Comparison of ENCODE assay signal across 12 mouse cellular contexts in genomic region chr17:84873554-84873953, GRCm38 (mm10).
A peak's percentile ranks its signal among the peaks of the same experiment; 100 is the strongest.
DNase-seq lines count a peak whose midpoint lies in the region; ATAC-seq lines count a peak whose summit lies in the region.
"Had no signal": no experiment of that assay in that cellular context is flagged by ENCODE, and none has a peak within 500 bp of the region (broad histone marks: within the 10 kb centered on the region; RNA-seq: fewer than 3 reads in every experiment).

No protein-coding gene starts in this region.

- H3K27ac ChIP-seq in midbrain, embryonic 11.5 days (ENCODE audit: low read depth, low read length) = no peak overlapping the region
- no peak overlapping the region for H3K27ac ChIP-seq in midbrain, embryonic 15.5 days
- H3K27ac ChIP-seq in limb, embryonic 10.5 days = no peak overlapping the region
- H3K27ac ChIP-seq: forebrain, embryonic 10.5 days; heart, embryonic 15.5 days; intestine, embryonic 15.5 days had no signal

- peak; percentile 61 for DNase-seq in cerebellum, adult 9-11 months
- no peak for DNase-seq in cerebellum, adult 8-10 months
- DNase-seq in midbrain, embryonic 11.5 days (ENCODE audit: low spot score, missing footprints) = peak; percentile 39
- DNase-seq in heart, postnatal 36 days = peak; percentile 34 to 55
- DNase-seq in kidney, postnatal 4 days = peak; percentile 47 to 70
- DNase-seq in limb, embryonic 10.5 days (ENCODE audit: low spot score) = no peak
- no peak for DNase-seq in spleen, postnatal 36 days (ENCODE audit: low spot score in 2 of 2)
- DNase-seq: thymus, postnatal 36 days had no signal

- H3K4me2 ChIP-seq in midbrain, embryonic 11.5 days = no peak overlapping the region
- H3K4me2 ChIP-seq in midbrain, embryonic 15.5 days = no peak overlapping the region
- H3K4me2 ChIP-seq: heart, embryonic 15.5 days; intestine, embryonic 15.5 days had no signal

- no peaks in the 10 kb centered on the region for H3K36me3 ChIP-seq in midbrain, embryonic 11.5 days (ENCODE audit: control insufficient read depth, insufficient read depth, low read length)
- no peaks in the 10 kb centered on the region for H3K36me3 ChIP-seq in midbrain, embryonic 15.5 days (replicated peaks)
- H3K36me3 ChIP-seq in limb, embryonic 10.5 days = no peaks in the 10 kb centered on the region
- H3K36me3 ChIP-seq: forebrain, embryonic 10.5 days; heart, embryonic 15.5 days; intestine, embryonic 15.5 days had no signal

- no peaks in the 10 kb centered on the region for H3K27me3 ChIP-seq in midbrain, embryonic 11.5 days (ENCODE audit: control insufficient read depth, insufficient read depth, low read length)
- no peaks in the 10 kb centered on the region for H3K27me3 ChIP-seq in midbrain, embryonic 15.5 days (replicated peaks)
- H3K27me3 ChIP-seq in limb, embryonic 10.5 days (ENCODE audit: low read depth, poor library complexity, severe bottlenecking) = no peaks in the 10 kb centered on the region
- H3K27me3 ChIP-seq: heart, embryonic 15.5 days; intestine, embryonic 15.5 days had no signal

- no peak overlapping the region for H3K9ac ChIP-seq in midbrain, embryonic 11.5 days (ENCODE audit: low read length)
- H3K9ac ChIP-seq in midbrain, embryonic 15.5 days = no peak overlapping the region
- H3K9ac ChIP-seq: heart, embryonic 15.5 days; intestine, embryonic 15.5 days had no signal

- no peaks in the 10 kb centered on the region; the same call in 1 of the 2 replicates for H3K4me1 ChIP-seq in midbrain, embryonic 11.5 days (ENCODE audit: control insufficient read depth, insufficient read depth, low read length)
- 0 out of 2 replicates have a peak, but pooled peaks cover 2% of the 10 kb centered on the region for H3K4me1 ChIP-seq in midbrain, embryonic 15.5 days
- H3K4me1 ChIP-seq in limb, embryonic 10.5 days = no peaks in the 10 kb centered on the region
- H3K4me1 ChIP-seq: intestine, embryonic 15.5 days had no signal

- H3K4me3 ChIP-seq in midbrain, embryonic 11.5 days (ENCODE audit: low read depth, low read length) = no peak overlapping the region
- H3K4me3 ChIP-seq in midbrain, embryonic 15.5 days = no peak overlapping the region
- H3K4me3 ChIP-seq in limb, embryonic 10.5 days = no peak overlapping the region
- H3K4me3 ChIP-seq: forebrain, embryonic 10.5 days; heart, embryonic 15.5 days; intestine, embryonic 15.5 days had no signal

- no peak for ATAC-seq in midbrain, embryonic 11.5 days (ENCODE audit: low FRiP score)
- no peak for ATAC-seq in midbrain, embryonic 15.5 days (replicated peaks)
- ATAC-seq: intestine, embryonic 15.5 days had no signal

- H3K9me3 ChIP-seq in midbrain, embryonic 11.5 days (ENCODE audit: control insufficient read depth, low read length) = no peaks in the 10 kb centered on the region
- no peaks in the 10 kb centered on the region for H3K9me3 ChIP-seq in midbrain, embryonic 15.5 days
- no peaks in the 10 kb centered on the region for H3K9me3 ChIP-seq in limb, embryonic 10.5 days (replicated peaks)
- H3K9me3 ChIP-seq: forebrain, embryonic 10.5 days; heart, embryonic 15.5 days; intestine, embryonic 15.5 days had no signal

- intact Hi-C loops in heart, postnatal 36 days (cut with DNase I) = no loop called here

- WGBS in midbrain, embryonic 11.5 days = 72% methylated on average over 7 of the region's 7 CpGs
- WGBS in midbrain, embryonic 15.5 days = 80% methylated on average over 7 of the region's 7 CpGs
- 85% methylated on average over 7 of the region's 7 CpGs for WGBS in limb, embryonic 10.5 days

Comparison
In these comparisons a context has a peak if more than half of its experiments do, and no peak if none do; other contexts are left out.
1. DNase-seq: peak in cerebellum, adult 9-11 months (single experiment), midbrain, embryonic 11.5 days (single experiment), heart, postnatal 36 days (2 of 2) and kidney, postnatal 4 days (2 of 2); none in cerebellum, adult 8-10 months (single experiment), limb, embryonic 10.5 days (single experiment) and spleen, postnatal 36 days (0 of 2).